Mouse (Mus musculus): ENCODE results near the gene Glo1.

DNA sequence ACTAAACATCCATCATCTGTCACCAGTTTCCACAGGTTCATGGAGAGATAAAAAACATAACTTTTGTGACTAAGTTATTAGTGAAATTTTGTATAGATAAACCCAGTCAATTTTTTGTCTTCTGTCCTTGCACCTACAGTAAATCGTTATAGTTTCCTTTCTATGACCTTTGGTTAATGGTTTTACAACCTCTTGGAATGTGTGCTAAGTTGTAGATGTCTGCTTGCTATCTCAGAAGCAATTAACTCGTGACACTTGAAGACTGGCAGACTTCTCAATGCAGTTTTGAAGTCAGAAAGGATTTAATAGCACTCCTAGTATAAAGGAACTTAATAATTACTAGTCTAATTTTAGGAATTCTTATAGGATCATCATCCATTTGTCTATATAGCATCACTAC is 6.1 kb downstream of the Glo1 start:
- TF ChIP-seq POLR2A (IDR thresholded peaks at IDR 0.05; ENCODE audit: borderline replicate concordance, low read depth, low read length): no peak
- TF ChIP-seq CTCF (IDR thresholded peaks at IDR 0.05; ENCODE audit: low read depth, low read length): no peak
